Mouse (Mus musculus) intestine, embryonic 15.5 days (tissue): Measurements from ENCODE around the gene Timm50. TPM values are rescaled to one million over a fixed set of nuclear protein-coding genes. Genes with fewer than 3 reads are reported as not detected.
A peak's percentile ranks its signal among the peaks of the same experiment; 100 is the strongest.

Experiments
- ATAC-seq: fragments of 200-750 bp; cut with Nextera tagmentation; 2 replicates; pipeline ENCODE4 v1.8.0; 2017; ENCODE audit warnings: moderate TSS enrichment, moderate library complexity
- H3K27ac ChIP-seq: fragments of 300-500 bp; sonication (generic); 2 replicates; pipeline ENCODE4 v1.5.1; 2015; ENCODE audit warnings: mild to moderate bottlenecking, inconsistent platforms
- H3K27me3 ChIP-seq: fragments of 300-500 bp; sonication (generic); replicated peaks from 2 replicates; pipeline ENCODE4 v1.6.1; 2015; ENCODE audit warnings: inconsistent platforms
- H3K36me3 ChIP-seq: fragments of 300-500 bp; sonication (generic); 2 replicates; pipeline ENCODE4 v1.6.1; 2015; ENCODE audit warnings: inconsistent platforms
- H3K4me1 ChIP-seq: fragments of 300-500 bp; sonication (generic); replicated peaks from 2 replicates; pipeline ENCODE4 v1.6.1; 2015; ENCODE audit warnings: inconsistent platforms
- H3K4me2 ChIP-seq: fragments of 300-500 bp; sonication (generic); replicated peaks from 2 replicates; pipeline ENCODE4 v1.6.1; 2015; ENCODE audit warnings: mild to moderate bottlenecking, inconsistent platforms
- H3K4me3 ChIP-seq: fragments of 300-500 bp; sonication (generic); replicated peaks from 2 replicates; pipeline ENCODE4 v1.5.1; 2015; ENCODE audit warnings: inconsistent platforms
- H3K9ac ChIP-seq: fragments of 300-500 bp; sonication (generic); 2 replicates; pipeline ENCODE4 v1.6.1; 2015; ENCODE audit warnings: inconsistent platforms
- H3K9me3 ChIP-seq: fragments of 300-500 bp; sonication (generic); 2 replicates; pipeline ENCODE4 v1.6.1; 2016; ENCODE audit warnings: inconsistent platforms
- WGBS: fragments of 180-500 bp; shearing (Covaris S2); methylation state at CpG from one replicate; pipeline ENCODE4 v1.1.7; 2015; 5-methylcytosine and 5-hydroxymethylcytosine counted together
- polyA plus RNA-seq: library from polyadenylated mRNA; unstranded; fragments of >200 nt; fragmentation: Nextera tagmentation; extraction: Ambion mirVana; gene quantifications from 2 replicates; pipeline ENCODE4 v1.2.1, GENCODE M21; 2015

The Timm50 gene
- 165 and 169 TPM in 2 replicates for polyA plus RNA-seq

DNA sequence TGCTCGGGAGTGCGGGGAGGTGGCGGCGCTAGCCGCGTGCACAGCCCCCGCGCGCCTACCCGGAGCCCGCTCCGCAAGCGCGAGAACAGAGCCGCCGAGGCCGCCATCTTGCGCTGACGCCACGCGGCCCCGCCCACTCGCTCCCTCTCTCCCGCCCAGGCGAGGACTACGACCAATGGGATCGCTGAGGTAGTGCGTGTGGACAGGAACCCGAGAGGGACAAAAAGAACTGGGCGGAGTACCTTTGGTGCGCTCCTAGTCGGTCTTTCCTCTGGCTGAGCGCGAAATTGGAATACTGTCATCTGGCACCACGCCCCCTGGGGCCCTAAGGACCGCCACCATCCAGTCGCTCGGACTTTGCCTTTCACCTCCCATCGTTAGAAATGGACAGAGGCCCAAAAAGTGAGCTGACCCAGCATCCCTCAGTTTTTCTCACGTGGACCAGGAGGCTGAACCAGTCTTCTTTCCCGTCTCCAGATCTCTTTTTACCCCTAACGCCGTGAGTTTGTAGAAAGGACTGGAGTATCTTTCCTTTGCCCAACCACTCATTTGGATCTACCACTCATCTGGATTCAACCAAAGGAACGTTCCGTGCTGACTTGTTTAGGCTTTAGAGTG is at the start of gene Timm50:
TSS of gene Timm50 (minus strand) at position 147 of the 618 bp plus-strand sequence.
- WGBS: under 1% methylated on average over 45 of the region's 45 CpGs
- peak within 1 kb of the TSS; percentile 10 for H3K27ac ChIP-seq
- ATAC-seq: peak; percentile 97
- peaks cover 7% of the 10 kb centered on the region for H3K4me1 ChIP-seq
- H3K9me3 ChIP-seq: no peaks in the 10 kb centered on the region
- H3K27me3 ChIP-seq: no peaks in the 10 kb centered on the region
- peak within 1 kb of the TSS; percentile 81 for H3K4me2 ChIP-seq
- peak within 1 kb of the TSS; percentile 83 for H3K9ac ChIP-seq
- peak within 1 kb of the TSS; percentile 73 for H3K4me3 ChIP-seq
- H3K36me3 ChIP-seq: peaks cover 49% of the 10 kb centered on the region

GRCm38 (mm10) chr7:28360291-28360690 is 48.4 kb upstream of the Timm50 start:
- Histone ChIP-seq H3K9me3 (no peaks in the 10 kb centered on the region), H3K9ac (no peak overlapping the region), H3K27me3 (no peaks in the 10 kb centered on the region), H3K4me1 (peaks cover 27% of the 10 kb centered on the region), H3K27ac (no peak overlapping the region), H3K4me2 (no peak overlapping the region), H3K36me3 (peaks cover 42% of the 10 kb centered on the region), H3K4me3 (no peak overlapping the region)
- 90% methylated on average over 6 of the region's 6 CpGs for WGBS
- ATAC-seq: no peak

GRCm38 (mm10) chr7:28359854-28360253 is 48.0 kb upstream of the Timm50 start:
- Histone ChIP-seq H3K4me1 (peaks cover 27% of the 10 kb centered on the region), H3K36me3 (peaks cover 37% of the 10 kb centered on the region), H3K9ac (no peak overlapping the region), H3K4me2 (no peak overlapping the region), H3K9me3 (no peaks in the 10 kb centered on the region), H3K27me3 (no peaks in the 10 kb centered on the region), H3K27ac (no peak overlapping the region), H3K4me3 (no peak overlapping the region)
- no peak for ATAC-seq
- WGBS: 87% methylated on average over 10 of the region's 10 CpGs

GRCm38 (mm10) chr7:28358431-28358830 is 46.6 kb upstream of the Timm50 start:
- Histone ChIP-seq H3K27me3 (no peaks in the 10 kb centered on the region), H3K9me3 (no peaks in the 10 kb centered on the region), H3K4me1 (peaks cover 27% of the 10 kb centered on the region), H3K9ac (no peak overlapping the region; the same call in 1 of the 2 replicates), H3K36me3 (peaks cover 35% of the 10 kb centered on the region), H3K4me2 (no peak overlapping the region), H3K27ac (peak overlapping the region; percentile 74; the same call in 1 of the 2 replicates), H3K4me3 (no peak overlapping the region)
- WGBS: 44% methylated on average over 7 of the region's 7 CpGs
- no peak for ATAC-seq

DNA sequence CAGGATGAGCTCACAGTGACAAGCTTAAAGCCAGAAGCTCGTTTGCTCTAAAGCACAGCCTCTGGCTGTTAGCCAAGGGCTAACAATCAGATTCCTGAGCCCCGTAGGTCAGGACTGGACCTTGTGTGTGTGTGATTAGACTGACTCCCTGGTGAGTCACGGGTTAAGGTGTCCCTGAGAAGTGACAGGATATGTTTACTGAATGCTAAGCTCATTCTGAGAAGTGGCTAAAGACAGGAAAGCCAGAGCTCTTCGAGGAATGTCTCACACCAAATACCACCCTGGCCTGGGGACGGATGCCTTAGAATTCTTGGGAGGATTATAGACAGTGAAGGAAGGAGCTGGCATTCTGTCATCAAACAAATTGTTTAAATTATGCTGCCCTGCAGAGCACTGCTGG is 46.1 kb upstream of the Timm50 start:
- Histone ChIP-seq H3K9ac (no peak overlapping the region; the same call in 1 of the 2 replicates), H3K4me2 (peak overlapping the region; percentile 18; the same call in 1 of the 2 replicates), H3K9me3 (no peaks in the 10 kb centered on the region), H3K4me1 (peaks cover 27% of the 10 kb centered on the region), H3K27me3 (no peaks in the 10 kb centered on the region), H3K27ac (peak overlapping the region; percentile 74), H3K36me3 (peaks cover 40% of the 10 kb centered on the region), H3K4me3 (no peak overlapping the region)
- peak; percentile 21 for ATAC-seq
- 3% methylated on average over 5 of the region's 5 CpGs for whole genome bisulfite sequencing

- Histone ChIP-seq H3K9me3 (no peaks in the 10 kb centered on the region), H3K4me1 (peaks cover 27% of the 10 kb centered on the region), H3K9ac (no peak overlapping the region), H3K4me2 (peak overlapping the region; percentile 18; the same call in 1 of the 2 replicates), H3K27me3 (no peaks in the 10 kb centered on the region), H3K27ac (peak overlapping the region; percentile 74), H3K36me3 (peaks cover 36% of the 10 kb centered on the region), H3K4me3 (no peak overlapping the region)
- WGBS: 10% methylated on average over 5 of the region's 5 CpGs
- peak; percentile 55 for ATAC-seq
Measured at GRCm38 (mm10) chr7:28356981-28357380, 45.1 kb upstream of the Timm50 start.

DNA sequence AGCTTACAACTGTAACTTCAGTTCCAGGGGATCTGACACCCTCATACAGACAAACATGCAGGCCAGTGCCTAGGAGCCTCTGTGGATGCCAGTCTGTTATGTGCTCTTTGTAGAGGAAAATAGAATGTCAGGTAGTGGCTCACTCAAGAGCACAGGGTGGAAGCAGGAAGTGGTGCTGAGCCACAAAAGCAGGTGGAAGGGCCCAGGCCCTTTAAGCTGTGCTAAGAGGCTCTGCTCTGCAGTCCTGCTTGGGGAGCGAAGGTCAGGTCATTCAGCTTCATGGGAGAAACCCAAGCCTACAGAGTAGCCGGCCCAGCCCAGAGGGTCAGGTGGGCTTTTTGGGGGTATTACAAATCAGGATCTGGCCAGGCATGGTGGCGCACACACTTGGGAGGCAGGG is 43.3 kb upstream of the Timm50 start:
- no peak overlapping the region for H3K4me2 ChIP-seq
- no peaks in the 10 kb centered on the region for H3K9me3 ChIP-seq
- no peak overlapping the region for H3K9ac ChIP-seq
- WGBS: 86% methylated on average over 3 of the region's 3 CpGs
- H3K4me1 ChIP-seq: peaks cover 33% of the 10 kb centered on the region
- no peak overlapping the region for H3K4me3 ChIP-seq
- ATAC-seq: no peak
- peaks cover 27% of the 10 kb centered on the region for H3K36me3 ChIP-seq
- no peak overlapping the region for H3K27ac ChIP-seq
- no peaks in the 10 kb centered on the region for H3K27me3 ChIP-seq

DNA sequence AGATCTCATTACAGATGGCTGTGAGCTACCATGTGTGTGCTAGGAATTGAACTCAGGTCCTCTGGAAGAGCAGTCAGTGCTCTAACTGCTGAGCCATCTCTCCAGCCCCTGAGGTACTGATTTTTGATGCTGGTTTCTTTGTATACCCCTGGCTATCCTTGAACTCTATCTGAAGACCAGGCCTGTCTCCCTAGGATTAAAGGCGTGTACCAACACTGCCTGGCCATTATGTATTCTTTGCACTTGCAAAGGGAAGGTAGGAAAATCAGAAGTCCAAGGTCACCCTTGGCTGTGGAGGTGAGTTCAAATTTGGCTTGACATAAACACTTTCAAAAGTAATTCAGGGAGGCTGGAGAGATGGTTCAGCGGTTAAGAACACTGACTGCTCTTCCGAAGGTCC is 42.7 kb upstream of the Timm50 start:
- WGBS: 93% methylated on average over 3 of the region's 3 CpGs
- Histone ChIP-seq H3K9me3 (no peaks in the 10 kb centered on the region), H3K4me3 (no peak overlapping the region), H3K36me3 (peaks cover 27% of the 10 kb centered on the region), H3K27ac (no peak overlapping the region), H3K4me1 (peaks cover 37% of the 10 kb centered on the region), H3K4me2 (no peak overlapping the region), H3K9ac (no peak overlapping the region), H3K27me3 (no peaks in the 10 kb centered on the region)
- no peak for ATAC-seq

DNA sequence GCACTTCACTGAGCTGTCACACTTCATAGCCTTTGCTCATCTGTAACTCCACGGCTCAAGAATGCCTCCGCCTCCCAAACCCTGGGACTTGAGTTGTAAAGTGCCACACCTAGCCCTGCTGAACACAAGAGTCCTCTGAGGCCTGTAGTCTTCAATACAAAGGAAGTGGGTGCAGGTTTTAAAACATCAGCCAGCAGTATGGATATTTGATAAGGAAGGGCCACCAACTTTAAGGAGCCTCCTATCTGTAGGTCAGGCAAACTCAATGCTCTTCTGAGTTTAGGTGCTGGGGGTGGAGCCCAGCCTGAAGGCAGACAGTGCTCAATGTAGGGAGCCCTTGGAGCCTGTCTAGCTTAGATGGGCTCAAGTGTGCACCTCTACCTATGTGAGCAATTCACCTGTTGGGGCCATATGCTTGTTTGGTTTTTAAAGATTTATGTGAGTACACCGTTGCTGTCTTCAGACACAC is 42.3 kb upstream of the Timm50 start:
- 72% methylated on average over 3 of the region's 3 CpGs for WGBS
- H3K4me2 ChIP-seq: no peak overlapping the region
- peaks cover 26% of the 10 kb centered on the region for H3K36me3 ChIP-seq
- 0 out of 2 replicates have a peak overlapping the region, but pooled peaks have one; percentile 6 for H3K27ac ChIP-seq
- H3K4me1 ChIP-seq: peaks cover 37% of the 10 kb centered on the region
- H3K4me3 ChIP-seq: no peak overlapping the region
- H3K27me3 ChIP-seq: no peaks in the 10 kb centered on the region
- H3K9ac ChIP-seq: no peak overlapping the region
- H3K9me3 ChIP-seq: no peaks in the 10 kb centered on the region
- no peak for ATAC-seq

DNA sequence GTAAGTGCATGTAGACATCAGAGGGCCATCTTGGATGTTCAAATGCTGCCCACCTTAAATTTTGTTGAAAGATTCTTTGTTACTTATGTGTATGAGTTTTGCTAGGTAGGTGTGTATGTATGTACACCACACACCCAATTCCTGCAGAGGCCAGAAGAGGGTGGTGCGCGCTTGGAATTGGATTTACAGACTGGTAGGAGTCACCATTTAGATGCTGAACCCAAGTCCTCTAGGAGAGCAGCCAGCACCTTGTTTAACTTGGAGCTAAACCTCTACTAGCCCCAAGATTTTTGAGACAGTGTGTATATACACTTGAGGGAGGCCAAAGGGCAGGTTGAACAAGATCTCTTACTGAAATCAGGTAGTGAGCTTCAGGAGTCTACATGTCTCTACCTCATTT is 41.4 kb upstream of the Timm50 start:
- Histone ChIP-seq H3K27me3 (no peaks in the 10 kb centered on the region), H3K9ac (no peak overlapping the region), H3K36me3 (peaks cover 21% of the 10 kb centered on the region), H3K4me3 (no peak overlapping the region), H3K4me1 (peaks cover 28% of the 10 kb centered on the region), H3K9me3 (no peaks in the 10 kb centered on the region), H3K4me2 (no peak overlapping the region), H3K27ac (no peak overlapping the region)
- WGBS: 97% methylated on average over 2 of the region's 2 CpGs
- ATAC-seq: no peak

GRCm38 (mm10) chr7:28351676-28352191 is 39.9 kb upstream of the Timm50 start:
- peak overlapping the region; percentile 97 for H3K9ac ChIP-seq
- H3K4me3 ChIP-seq: peak overlapping the region; percentile 83
- H3K9me3 ChIP-seq: no peaks in the 10 kb centered on the region
- no peaks in the 10 kb centered on the region for H3K27me3 ChIP-seq
- no peak for ATAC-seq
- H3K4me1 ChIP-seq: peaks cover 12% of the 10 kb centered on the region
- peak overlapping the region; percentile 71 for H3K4me2 ChIP-seq
- 38% methylated on average over 4 of the region's 4 CpGs for WGBS
- H3K27ac ChIP-seq: no peak overlapping the region
- peaks cover 21% of the 10 kb centered on the region for H3K36me3 ChIP-seq

DNA sequence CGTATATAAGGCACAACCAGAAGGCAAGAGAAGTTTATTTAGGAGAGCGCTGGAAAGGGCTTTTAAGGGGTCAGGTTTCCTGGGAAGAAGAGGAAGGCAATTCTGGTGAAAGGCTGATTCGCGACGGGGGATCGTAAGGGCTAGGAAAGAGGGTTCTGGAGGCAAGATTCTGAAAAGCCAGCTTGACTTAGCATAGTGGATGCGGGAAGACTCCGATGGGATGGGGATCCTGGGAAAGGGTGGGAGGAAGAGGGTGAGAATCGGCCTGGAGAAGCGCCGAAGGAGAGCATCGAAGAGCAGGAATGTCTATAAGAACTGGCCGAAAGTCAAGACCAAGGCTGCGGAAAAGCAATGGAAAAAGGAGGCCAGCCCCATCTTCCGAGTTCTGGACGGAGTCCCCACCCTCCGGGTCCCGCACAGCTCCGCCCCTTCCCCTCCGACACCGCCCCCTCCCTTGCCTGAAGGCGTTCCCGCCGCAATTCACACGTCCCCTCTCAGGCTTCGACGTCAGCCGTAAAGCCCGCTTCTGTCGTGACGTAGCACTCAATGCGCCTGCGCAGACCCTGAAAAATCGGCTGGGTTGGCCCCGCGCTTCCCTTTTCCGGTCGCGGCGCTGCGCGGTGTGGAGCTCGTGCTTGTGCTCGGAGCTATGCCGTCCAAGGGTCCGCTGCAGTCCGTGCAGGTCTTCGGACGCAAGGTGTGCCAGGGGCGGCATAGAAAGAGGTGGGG is 38.4 kb upstream of the Timm50 start, which contains the start of gene Rps16:
TSS of gene Rps16 (plus strand) at position 498 of the 729 bp plus-strand sequence.
- H3K4me2 ChIP-seq: peak within 1 kb of the TSS; percentile 77
- peak within 1 kb of the TSS; percentile 95 for H3K27ac ChIP-seq
- H3K4me1 ChIP-seq: peaks cover 10% of the 10 kb centered on the region
- no peaks in the 10 kb centered on the region for H3K9me3 ChIP-seq
- no peaks in the 10 kb centered on the region for H3K27me3 ChIP-seq
- peak; percentile 95 for ATAC-seq
- H3K4me3 ChIP-seq: peak within 1 kb of the TSS; percentile 83
- H3K9ac ChIP-seq: peak within 1 kb of the TSS; percentile 97
- WGBS: under 1% methylated on average over 50 of the region's 50 CpGs
- H3K36me3 ChIP-seq: peaks cover 21% of the 10 kb centered on the region
